Mouse (Mus musculus): ENCODE measurements at regions not wholly inside any gene's neighbourhood (a gene's known extent, or its start where the extent isn't known, plus 50 kb on each side); places are given as distances from the start of the nearest gene placed in this dataset.

GRCm38 (mm10) chr1:193577821-193578220, 207.7 kb upstream of the Camk1g start:
- DNase-seq (ENCODE audit: extremely low spot score) = no peak

GRCm38 (mm10) chr1:193575986-193576713, 206.1 kb upstream of the Camk1g start:
- peak; percentile 73 for DNase-seq (ENCODE audit: extremely low spot score)

- DNase-seq (ENCODE audit: extremely low spot score) = no peak
These were observed 202.7 kb upstream of the Camk1g start for GRCm38 (mm10) chr1:193572827-193573226.

DNA sequence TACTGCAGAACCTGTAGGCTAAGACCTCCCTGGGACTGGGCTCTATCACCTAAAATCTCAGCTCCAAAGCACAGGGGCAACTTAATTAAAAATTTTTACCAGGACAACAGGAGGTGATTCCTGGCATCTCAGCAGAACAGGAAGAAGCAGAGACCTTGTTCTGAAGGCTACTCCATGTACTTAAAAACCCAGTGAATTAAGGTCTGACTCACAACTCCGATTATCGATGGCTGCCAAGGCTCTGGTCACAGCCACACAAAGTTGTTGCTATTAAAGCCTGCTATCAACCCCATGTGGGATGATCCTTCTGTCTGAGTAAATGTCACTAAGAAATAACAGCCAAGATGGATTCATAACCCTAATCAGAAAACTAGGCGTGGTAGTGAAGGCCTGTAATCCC, 202.3 kb upstream of the Camk1g start:
- no peak for DNase-seq (ENCODE audit: extremely low spot score)

DNA sequence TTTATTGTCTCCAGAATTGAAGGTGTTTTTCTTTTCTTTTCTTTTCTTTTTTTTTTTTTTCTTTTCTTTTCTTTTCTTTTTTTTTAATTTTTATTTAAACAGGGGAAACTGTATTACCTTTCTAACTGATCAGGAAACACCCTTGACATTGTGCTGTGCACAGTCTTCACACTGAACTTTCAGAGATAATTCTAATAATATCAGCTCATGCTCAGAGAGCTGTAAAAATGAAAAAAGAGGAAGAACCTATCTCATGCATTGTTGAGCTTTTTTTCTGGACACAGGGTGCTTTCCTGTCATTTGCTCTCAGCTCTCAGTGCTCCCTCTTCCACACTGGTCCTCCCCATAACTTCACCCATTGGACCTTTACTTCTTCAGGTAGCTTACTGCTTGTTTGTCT, 201.0 kb upstream of the Camk1g start:
- DNase-seq (ENCODE audit: extremely low spot score) = no peak

GRCm38 (mm10) chr1:193568586-193569174, 198.6 kb upstream of the Camk1g start:
- DNase-seq (ENCODE audit: extremely low spot score) = no peak

GRCm38 (mm10) chr1:193567217-193567616, 197.1 kb upstream of the Camk1g start:
- no peak for DNase-seq (ENCODE audit: extremely low spot score)

DNA sequence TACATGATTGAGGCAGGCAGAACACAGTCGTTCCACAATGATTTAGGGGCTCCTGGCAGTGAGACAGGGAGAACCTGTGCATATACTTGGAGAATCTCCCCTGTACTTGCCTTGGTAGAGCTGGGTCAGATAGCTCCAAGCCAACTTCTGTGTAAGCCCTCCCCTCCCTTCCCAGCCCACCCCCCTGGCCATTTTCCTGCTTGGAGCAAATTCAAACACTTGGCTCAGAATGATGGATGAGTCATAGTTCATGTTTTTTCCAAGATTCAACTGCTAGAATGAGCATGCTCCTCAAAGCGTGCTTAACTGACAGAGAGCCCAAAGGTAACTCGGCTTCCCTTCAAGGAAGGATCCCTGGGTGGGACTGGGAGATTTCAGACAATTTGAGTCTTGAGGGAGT, 194.1 kb upstream of the Camk1g start:
- DNase-seq (ENCODE audit: extremely low spot score) = no peak

GRCm38 (mm10) chr1:193562242-193562641, 192.1 kb upstream of the Camk1g start:
- DNase-seq (ENCODE audit: extremely low spot score) = no peak

DNA sequence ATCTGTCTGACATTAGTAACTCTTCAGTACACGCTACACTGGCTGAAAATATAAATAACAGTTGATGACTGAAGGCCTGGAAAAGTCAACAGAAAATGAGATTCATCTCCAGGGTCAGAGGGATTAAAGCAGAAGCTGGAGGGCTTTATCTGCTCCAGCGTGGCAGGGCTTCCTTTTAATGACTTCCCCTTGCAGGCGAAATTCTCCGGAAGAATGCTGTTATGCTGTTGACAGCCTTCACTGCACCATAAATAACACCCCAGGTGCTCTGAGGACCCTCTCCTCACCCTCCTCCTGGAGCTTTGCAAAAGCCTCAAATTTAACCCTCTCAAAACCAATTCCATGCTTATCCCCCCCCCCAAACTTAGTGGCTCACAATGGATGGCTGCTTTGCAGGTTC, 188.0 kb upstream of the Camk1g start:
- no peak for DNase-seq (ENCODE audit: extremely low spot score)

DNA sequence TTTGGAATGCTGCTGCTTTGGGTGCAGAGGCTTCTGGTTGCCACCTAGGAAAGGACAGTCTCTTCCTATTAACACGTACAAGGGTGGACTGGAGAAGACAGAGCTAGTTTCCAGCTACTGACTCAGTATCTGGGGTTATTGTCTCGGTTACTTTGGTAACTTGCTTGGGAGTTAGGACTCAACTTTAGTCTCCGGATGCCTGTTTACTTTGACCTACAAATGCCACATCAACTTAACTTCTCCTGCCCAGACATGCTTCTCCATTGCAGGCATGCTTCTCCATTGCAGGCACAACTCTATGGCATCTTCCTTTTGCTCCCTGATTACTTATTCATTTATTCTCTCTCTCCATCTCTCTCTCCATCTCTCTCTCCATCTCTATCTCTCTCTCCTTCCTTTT, 184.6 kb upstream of the Camk1g start:
- no peak for DNase-seq (ENCODE audit: extremely low spot score)

- DNase-seq (ENCODE audit: extremely low spot score) = no peak
These were observed 182.2 kb upstream of the Camk1g start for GRCm38 (mm10) chr1:193552348-193552747.

GRCm38 (mm10) chr1:193551340-193551739, 181.2 kb upstream of the Camk1g start:
- no peak for DNase-seq (ENCODE audit: extremely low spot score)

DNA sequence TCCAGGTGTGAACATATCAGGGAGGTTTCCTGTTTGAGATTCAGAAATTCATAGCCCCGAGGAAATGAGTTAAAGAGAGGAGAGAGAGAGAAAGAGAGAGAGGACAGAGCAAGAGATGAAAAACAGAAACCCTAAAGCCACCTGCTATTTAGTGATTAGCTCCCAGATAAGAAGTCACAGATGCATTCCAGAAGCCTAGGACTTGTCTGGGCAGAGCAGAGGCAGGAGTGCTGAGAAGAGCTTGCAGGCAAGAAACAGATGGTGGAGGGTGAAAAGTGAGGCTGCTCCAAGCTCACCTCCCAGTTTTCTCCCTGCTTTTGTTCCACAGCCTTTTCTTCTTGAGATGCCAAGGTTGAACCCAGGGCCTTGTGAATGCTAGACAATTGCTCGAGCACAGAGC, 180.7 kb upstream of the Camk1g start:
- peak; percentile 41 for DNase-seq (ENCODE audit: extremely low spot score)

DNA sequence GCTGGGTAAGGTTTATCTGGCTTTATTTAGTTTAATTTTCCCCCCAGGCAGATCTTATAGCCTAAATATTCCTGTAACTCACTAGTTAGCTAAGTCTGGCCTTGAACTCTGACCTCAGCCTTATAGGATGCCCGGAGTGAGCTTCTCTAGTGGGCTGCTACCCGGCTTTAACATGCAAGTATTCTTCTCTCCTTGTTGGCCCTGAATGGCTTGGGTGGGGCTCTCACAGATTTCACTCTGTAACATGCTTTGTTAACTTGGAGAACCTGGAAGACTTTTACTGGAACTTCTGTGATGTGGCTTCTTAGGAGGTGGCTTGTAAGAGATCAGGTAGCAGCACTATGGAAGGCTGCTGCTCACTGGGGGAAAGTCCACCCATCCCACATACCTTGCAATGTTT, 177.3 kb upstream of the Camk1g start:
- DNase-seq (ENCODE audit: extremely low spot score) = no peak

GRCm38 (mm10) chr1:193546044-193546432, 175.9 kb upstream of the Camk1g start:
- DNase-seq (ENCODE audit: extremely low spot score) = no peak

- DNase-seq (ENCODE audit: extremely low spot score) = no peak
These were observed 175.4 kb upstream of the Camk1g start for GRCm38 (mm10) chr1:193545406-193546043.

DNA sequence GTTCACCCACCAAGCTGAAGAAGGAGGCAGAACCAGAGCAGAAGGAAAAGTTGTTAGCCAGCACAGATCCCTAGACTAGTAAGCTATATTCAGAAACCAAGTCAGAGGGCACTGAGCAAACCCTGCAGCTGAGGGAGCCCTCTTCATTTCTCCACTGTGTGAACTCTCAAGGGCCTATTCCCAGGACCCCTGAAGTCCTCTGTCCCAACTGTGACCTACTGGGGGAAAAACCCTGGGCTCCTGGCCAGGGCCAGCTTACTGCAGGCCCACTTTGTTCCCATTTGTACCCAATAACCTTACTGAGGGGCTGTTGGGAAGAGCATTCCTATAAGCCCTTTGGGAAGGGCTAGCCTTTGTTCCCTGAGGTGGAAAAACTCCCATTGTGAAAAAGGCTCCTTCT, 174.7 kb upstream of the Camk1g start:
- no peak for DNase-seq (ENCODE audit: extremely low spot score)

DNA sequence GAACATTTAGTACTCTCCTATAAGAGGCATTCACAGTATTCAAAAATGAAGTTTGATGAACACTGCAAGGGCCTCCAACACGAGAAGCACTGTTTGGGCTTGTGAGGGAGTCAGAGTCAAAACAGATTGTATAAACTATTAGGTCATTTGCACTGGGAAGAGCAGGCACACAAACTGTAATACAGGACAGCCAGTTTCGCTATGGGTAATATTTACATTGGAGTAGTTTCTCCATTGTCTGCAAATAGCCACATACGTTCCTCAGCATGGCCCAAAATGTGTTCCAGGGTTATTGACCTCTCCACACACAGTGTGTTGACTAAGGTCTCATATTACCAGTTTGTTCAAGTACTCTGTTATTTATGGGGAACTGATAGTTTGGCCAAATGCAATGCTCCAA, 173.7 kb upstream of the Camk1g start:
- DNase-seq (ENCODE audit: extremely low spot score) = no peak

- no peak for DNase-seq (ENCODE audit: extremely low spot score)
These were observed 173.2 kb upstream of the Camk1g start for GRCm38 (mm10) chr1:193543284-193543683.

- peak; percentile 35 for DNase-seq (ENCODE audit: extremely low spot score)
These were observed 172.0 kb upstream of the Camk1g start for GRCm38 (mm10) chr1:193541934-193542580.

- DNase-seq (ENCODE audit: extremely low spot score) = no peak
These were observed 171.2 kb upstream of the Camk1g start for GRCm38 (mm10) chr1:193541281-193541680.

DNA sequence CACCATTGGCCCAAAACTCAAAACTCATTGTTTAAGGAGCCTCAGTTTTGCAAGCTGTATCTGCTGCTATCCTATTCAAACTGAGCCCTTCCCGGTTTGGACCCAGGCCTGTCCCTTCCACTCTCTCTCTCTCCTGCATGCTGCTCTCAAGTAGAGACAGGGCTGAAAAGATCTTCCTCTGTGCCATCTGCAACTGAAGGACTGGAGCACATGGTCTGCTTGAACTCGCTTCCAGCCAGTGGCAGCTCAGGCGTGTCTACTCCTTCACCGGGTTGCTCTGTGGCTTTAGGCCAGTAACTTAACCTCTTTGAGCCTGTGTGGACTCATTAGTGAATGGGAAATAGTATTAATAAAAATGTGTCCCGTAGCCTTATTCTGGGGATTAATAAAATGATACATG, 170.4 kb upstream of the Camk1g start:
- DNase-seq (ENCODE audit: extremely low spot score) = no peak

Measured in embryo, embryonic 9.5 days (tissue).